Mouse (Mus musculus) embryonic fibroblast, embryonic 13.5 days (primary cell): ENCODE results near the gene Ripk4. TPM values are rescaled to one million over a fixed set of nuclear protein-coding genes. Genes with fewer than 3 reads are reported as not detected.
A peak's percentile ranks its signal among the peaks of the same experiment; 100 is the strongest.

ENCODE experiments used
- H3K27ac ChIP-seq: 2 replicates; pipeline ENCODE4 v1.5.1; 2012; ENCODE audit warnings: low read length, control low read depth, inconsistent platforms; ENCODE audit not compliant: insufficient read depth
- H3K4me1 ChIP-seq: 2 replicates; pipeline ENCODE4 v1.6.1; 2011; ENCODE audit warnings: low read length; ENCODE audit not compliant: control insufficient read depth, insufficient read depth
- H3K4me3 ChIP-seq: 2 replicates; pipeline ENCODE4 v1.5.1; 2011; ENCODE audit warnings: mild to moderate bottlenecking, control low read depth, low read length; ENCODE audit not compliant: insufficient read depth
- CTCF ChIP-seq: IDR thresholded peaks from 2 replicates; pipeline ENCODE4 v1.5.1; 2011; ENCODE audit warnings: mild to moderate bottlenecking, control low read depth, low read length, moderate library complexity, borderline replicate concordance; ENCODE audit not compliant: insufficient read depth
- POLR2A ChIP-seq: IDR thresholded peaks from 2 replicates; pipeline ENCODE4 v1.6.1; 2011; ENCODE audit warnings: low read depth, mild to moderate bottlenecking, control low read depth, low read length, moderate library complexity
- polyA plus RNA-seq: library from polyadenylated mRNA; stranded (reverse); fragments of >200 nt; gene quantifications from 2 replicates; pipeline ENCODE4 v1.2.4, GENCODE M21; 2011; ENCODE audit warnings: low read depth; ENCODE audit not compliant: missing spikeins, insufficient read length

Gene Ripk4
- polyA plus RNA-seq, 1 experiment = not detected

DNA sequence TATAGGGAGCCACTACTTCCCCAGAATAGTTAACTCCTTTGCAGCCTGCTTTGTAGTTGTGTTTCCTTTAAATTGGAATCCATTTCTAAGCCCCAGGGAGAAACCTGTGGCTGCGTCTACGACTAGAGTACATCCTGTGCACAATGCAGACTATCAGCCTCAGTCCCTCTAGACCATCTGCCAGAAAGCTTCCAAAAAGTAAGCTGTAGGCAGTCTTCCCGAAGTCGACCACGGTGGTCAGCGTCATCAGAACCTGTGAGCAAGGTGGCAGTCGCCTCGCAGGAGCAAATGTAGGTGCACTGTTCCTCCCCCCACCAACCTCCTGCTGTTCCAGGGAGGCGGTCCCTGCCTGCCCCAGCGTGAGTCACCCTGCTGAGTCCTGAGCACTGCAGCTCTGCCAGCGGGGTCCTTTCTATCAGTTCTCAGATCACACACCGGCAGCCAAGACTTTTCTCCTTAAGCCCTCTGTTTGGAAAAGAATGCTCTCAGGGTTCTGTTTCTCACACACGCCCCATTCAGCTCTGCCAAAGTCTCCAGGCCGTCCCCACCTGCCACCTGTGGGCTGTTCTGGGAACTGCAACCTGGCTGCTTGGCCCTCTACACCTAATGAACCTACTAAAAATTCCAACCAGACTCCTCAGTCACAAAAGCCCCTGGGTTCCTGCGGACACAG, 14.9 kb upstream of the Ripk4 start:
- H3K4me3 ChIP-seq = no peak overlapping the region
- H3K4me1 ChIP-seq = no peaks in the 10 kb centered on the region
- no peak overlapping the region for H3K27ac ChIP-seq
- TF ChIP-seq POLR2A (no peak), CTCF (peak; percentile 68)

- TF ChIP-seq CTCF (no peak), POLR2A (no peak)
- Histone ChIP-seq H3K27ac (no peak overlapping the region), H3K4me3 (no peak overlapping the region), H3K4me1 (no peaks in the 10 kb centered on the region)
Measured at GRCm38 (mm10) chr16:97766501-97766900, 2.9 kb upstream of the Ripk4 start.

GRCm38 (mm10) chr16:97764626-97765025, 1.0 kb upstream of the Ripk4 start:
- H3K27ac ChIP-seq = no peak overlapping the region
- no peak for TF ChIP-seq POLR2A
- no peak for TF ChIP-seq CTCF
- H3K4me1 ChIP-seq = no peaks in the 10 kb centered on the region
- H3K4me3 ChIP-seq = no peak overlapping the region

- Histone ChIP-seq H3K27ac (no peak overlapping the region), H3K4me3 (no peak overlapping the region), H3K4me1 (no peaks in the 10 kb centered on the region)
- no peak for TF ChIP-seq CTCF
- no peak for TF ChIP-seq POLR2A
Measured at GRCm38 (mm10) chr16:97763990-97764340, 378 bp upstream of the Ripk4 start.

GRCm38 (mm10) chr16:97761782-97762181, 1.8 kb downstream of the Ripk4 start:
- no peak overlapping the region for H3K27ac ChIP-seq
- no peak for TF ChIP-seq POLR2A
- TF ChIP-seq CTCF = no peak
- no peak overlapping the region for H3K4me3 ChIP-seq
- no peaks in the 10 kb centered on the region for H3K4me1 ChIP-seq

DNA sequence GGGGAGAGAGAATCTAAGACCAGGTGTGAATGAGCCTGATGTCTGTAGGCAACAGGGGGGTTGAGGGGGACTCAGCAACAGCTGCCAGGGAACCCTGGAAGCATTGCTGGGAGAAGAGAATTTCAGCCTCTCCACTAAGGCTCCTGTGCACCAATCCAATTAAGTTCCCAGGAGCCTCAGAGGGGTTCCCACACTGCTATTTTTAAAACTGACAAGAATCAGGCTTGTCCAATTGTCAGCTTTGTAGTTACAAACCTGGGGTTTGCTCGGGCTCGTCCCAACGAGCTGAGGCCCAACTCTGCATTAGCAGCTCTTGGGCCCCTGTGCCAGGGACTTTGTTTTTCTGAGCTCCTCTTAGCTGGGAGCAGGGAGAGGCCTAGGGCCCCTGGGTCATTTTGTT, 3.9 kb downstream of the Ripk4 start:
- TF ChIP-seq CTCF (no peak), POLR2A (no peak)
- Histone ChIP-seq H3K27ac (no peak overlapping the region), H3K4me1 (no peaks in the 10 kb centered on the region), H3K4me3 (no peak overlapping the region)

- Histone ChIP-seq H3K4me1 (no peaks in the 10 kb centered on the region), H3K27ac (no peak overlapping the region), H3K4me3 (no peak overlapping the region)
- TF ChIP-seq CTCF (no peak), POLR2A (no peak)
Measured at GRCm38 (mm10) chr16:97758288-97758687, 5.3 kb downstream of the Ripk4 start.

DNA sequence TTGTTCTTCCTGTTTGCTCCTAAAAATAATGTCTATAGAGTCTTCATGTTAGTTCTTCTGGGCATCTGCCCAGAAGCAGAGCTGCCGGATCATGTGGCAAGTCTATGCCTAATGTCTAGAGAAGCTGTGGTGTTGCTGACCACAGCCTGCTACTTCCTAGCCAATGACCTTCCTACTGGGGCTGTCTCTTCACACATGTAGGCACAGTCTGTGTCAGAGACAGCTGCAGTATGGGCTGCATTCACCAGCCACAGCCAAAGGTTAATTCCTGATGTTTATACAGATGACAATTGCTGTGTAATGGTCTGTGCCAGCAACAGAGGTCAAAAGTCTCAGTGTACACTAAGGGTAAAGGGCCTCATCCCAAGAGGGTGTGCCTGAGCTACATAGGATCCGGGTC, 7.1 kb downstream of the Ripk4 start:
- Histone ChIP-seq H3K4me1 (no peaks in the 10 kb centered on the region), H3K27ac (no peak overlapping the region), H3K4me3 (no peak overlapping the region)
- TF ChIP-seq POLR2A (no peak), CTCF (no peak)

DNA sequence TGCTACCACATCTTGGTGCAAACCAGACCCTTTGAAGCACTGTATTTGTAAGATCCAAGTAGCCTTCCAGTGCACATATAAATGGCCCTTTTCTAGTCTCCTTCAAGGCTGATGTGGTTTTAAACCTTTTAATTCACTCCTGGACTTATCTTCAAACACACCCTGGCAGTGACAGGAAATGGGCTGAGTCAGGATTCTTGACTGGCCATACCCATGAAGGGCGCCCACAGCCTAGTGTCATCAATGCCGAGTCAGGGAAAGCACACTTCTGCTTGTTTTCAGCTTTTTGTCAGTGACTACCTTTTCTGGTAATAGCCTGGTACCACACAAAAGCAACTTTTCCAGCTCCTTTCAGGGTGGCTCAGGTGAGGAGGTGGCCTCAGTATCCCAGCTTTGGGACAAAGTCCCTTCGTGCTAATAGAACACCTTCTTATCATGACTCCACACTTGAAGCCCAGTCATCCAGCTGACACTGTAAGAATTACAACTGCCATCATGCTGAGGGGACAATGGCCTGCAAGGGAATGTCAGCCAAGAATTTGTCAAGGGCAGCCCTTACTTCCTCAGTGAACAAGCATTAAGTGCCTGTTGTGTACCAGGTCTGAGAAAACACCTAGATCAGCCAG, 11.2 kb downstream of the Ripk4 start:
- TF ChIP-seq CTCF (no peak), POLR2A (no peak)
- H3K27ac ChIP-seq = no peak overlapping the region
- H3K4me3 ChIP-seq = no peak overlapping the region
- H3K4me1 ChIP-seq = no peaks in the 10 kb centered on the region

DNA sequence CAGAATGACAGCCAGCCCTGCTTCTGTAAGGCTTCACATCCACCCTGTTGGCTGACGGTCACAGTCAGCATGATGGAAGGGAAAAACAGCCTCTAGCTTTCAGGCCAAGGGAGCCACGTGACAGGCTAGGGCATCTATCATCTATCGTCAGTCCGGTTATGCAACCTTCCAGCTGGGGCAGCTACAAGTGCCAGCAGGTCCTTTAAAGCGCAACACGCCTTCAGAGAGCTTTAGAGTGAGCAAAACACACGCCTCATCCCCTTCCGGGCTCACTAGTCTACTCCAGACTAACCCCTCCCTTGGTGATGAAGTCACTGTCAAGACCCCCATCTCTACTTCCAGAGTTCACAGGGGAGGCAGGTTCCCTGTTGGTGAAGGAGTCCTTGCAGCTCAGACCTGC, 11.7 kb downstream of the Ripk4 start:
- no peaks in the 10 kb centered on the region for H3K4me1 ChIP-seq
- no peak overlapping the region for H3K4me3 ChIP-seq
- TF ChIP-seq CTCF (no peak), POLR2A (no peak)
- no peak overlapping the region for H3K27ac ChIP-seq

DNA sequence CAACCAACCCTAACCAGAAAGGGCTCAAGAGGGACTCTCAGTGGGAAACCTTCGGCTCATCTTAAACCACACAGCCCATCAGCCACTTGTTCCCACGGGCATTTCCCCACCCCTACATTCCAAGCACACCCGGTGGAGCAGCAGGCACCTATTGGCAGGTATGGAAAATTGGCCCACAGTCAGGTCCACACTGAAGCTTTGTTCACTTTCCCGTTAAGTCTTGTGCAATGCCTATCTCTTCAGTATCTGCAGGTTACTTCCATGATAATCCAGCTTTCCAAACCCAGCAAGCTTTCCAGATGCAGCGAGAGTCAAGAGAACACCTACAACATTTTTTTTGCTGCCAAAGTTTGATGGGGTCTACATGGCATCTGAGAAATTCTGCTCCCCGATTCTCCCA, 15.2 kb downstream of the Ripk4 start:
- Histone ChIP-seq H3K4me3 (no peak overlapping the region), H3K4me1 (no peaks in the 10 kb centered on the region), H3K27ac (no peak overlapping the region)
- no peak for TF ChIP-seq POLR2A
- no peak for TF ChIP-seq CTCF
